Mouse (Mus musculus) adrenal gland, adult (tissue): ENCODE data around the gene Stk32b.
A peak's percentile ranks its signal among the peaks of the same experiment; 100 is the strongest.

Source experiments
- DNase-seq, 2 experiments: peaks; one replicate each; pipeline ENCODE4 v3.0.0; 2022 to 2023; ENCODE audit warnings: low spot score in 1 of 2; ENCODE audit not compliant: inconsistent age in 2 of 2

The Stk32b gene

DNA sequence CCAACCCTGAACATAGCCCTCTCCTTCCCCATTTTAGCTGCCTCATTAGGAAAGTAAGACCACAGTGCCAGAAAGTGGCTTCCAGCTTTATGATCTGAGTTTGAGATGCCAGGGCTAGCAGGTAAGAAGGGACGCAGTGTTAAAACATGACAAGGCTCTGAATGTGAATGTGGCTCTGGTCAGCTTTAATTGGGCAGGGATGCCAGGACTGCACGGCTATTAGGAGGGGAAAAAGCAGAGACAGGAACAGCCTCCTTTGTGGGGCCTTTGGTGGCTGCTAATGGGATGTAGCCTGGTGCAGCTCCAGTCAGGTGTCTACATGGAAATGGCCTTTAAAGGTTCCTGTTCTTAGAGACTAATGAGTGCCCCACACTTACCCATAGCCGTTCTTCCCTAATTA is 52.0 kb downstream of the Stk32b start:
- DNase-seq, result no peak

DNA sequence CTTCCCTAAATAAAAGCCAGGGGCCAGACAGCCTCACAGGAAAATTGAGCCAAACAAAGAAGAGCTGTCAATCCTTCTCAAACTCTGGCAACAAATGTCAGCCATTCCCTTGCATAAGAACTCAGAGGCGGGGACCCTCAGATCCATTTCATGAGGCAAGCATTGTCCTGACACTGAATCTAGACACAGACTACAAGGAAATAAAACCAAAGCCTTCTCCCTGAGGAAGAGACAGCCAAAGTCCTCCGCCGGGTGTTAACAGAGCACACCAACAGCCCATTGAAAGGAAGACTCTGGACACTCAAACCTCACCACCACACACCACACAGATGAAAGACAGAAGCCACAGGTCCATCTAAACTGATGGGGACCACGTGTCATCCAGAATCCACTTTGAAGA is 57.8 kb downstream of the Stk32b start:
- no peak for DNase-seq

DNA sequence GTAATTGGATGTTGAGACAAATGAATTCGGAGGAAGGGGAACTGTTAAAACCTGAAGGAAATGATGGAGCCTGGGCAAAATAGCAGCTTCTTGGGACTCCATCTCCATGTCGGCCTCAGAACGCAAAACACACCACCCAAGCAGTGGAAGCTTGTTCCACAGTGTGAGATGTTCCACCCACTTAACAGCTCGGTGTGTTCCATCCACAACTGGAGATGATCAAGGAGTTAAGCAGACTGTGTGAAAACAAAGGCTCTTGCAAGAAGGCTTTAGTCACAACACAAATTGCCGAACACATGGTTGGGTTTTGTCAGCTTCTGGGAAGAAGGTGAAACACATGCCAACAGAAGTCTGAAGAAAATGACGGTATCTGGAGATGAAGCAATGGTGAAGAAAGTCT is 59.2 kb downstream of the Stk32b start:
- no peak for DNase-seq

DNA sequence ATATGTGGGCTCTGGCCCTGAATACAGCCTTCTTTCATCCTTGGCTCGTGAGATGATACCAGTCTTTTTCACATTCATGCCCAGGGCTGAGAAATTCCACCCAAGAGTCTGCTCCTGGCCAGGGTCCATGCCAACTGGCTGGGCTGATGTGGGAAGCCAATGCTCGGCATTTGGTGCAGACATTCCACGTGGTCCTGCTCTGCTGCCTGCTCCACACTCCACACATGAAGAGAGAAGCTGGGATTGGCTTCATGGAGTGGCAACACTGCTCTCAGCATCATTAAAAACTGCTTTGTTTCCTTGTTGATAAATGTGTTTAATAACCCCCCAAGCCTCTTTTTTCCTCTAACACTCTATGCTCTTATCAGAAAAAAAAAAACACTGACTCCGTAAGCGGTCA is 61.8 kb downstream of the Stk32b start:
- DNase-seq, result no peak

DNA sequence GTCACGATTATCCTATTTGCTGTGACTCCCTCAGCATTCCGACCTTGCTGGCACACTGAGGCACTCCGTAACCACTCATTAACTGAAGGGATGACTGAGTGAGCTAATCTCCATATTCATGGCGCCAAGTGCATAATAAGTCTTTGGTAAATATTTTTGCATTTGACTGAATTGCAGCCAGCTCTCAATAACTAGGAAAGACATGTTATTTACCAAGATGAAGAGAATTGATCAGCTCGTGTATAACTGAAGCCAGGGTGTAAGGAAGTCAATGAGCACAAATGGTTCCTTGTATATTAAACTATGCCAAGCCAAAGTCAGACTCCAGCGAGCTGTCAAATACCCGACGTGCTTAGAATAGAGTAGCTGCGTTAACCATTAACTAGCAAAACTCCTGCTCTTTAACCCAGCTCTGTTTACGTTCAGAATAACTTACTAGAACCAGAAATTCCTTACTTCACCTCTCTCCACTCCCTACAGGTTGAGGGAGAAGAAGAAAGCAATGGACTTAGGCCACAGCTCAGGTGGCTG is 66.2 kb downstream of the Stk32b start:
- no peak for DNase-seq

DNA sequence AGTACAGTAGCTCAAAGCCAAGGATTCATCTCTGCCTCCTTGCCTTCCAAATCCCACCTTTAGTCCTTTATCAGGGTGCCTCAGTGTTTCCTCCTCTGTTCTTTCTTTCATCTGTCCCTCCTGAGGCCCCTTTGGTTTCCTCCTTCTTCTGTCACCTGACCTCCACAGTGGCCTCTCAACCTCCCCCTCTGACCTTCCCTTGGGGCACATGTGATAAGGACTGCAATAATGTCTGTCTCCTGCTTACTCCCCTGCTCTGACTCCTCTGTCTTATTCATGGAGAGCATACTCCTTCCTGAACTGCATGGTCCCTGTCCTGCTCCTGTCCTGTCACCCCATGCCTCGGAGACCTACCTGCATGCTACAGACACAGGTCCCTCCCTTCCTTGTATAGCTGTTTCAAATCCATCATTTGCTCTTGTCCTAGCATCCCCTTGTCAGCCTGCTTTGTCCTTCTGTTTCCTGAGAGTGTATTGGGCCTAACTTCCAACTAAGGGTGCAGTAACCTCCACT is 66.8 kb downstream of the Stk32b start:
- DNase-seq, result no peak

DNA sequence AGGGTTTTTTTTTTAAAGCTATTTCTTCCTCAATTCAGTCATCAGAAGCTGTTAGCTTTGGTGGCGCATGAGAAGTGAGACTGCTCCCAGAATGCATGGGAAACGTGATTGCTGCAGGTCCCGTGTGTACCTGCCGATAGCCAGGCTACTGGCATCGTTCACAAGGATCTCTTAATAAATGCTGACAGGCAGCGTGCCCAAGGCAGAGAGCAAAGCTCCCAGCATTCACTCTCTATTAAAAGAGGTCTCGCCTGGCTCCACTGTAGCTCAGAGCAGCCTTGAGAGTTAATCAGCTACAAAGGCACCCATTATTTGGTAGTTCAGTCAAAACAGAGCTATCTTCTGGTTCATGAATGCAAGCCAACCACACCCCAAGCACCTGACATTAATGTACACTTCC is 72.9 kb downstream of the Stk32b start:
- no peak for DNase-seq

DNA sequence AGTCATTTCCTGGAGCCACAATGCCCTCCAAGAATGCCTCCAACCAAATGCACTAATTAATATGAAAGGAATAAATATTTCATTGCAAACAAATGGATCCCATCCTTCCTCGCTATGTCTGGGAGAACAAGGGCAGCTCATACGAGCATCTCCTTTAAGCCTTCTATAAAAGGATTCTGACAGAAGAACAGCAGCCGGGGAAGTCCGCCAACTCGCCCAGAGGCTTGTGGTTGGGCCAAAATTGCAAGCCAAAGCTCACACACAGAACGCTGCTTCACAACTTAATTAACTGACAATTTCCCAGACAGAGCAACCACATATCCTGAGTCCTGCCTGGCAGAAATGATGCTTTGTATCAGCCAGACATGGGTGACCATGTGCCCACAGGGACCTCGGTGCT is 74.5 kb downstream of the Stk32b start:
- DNase-seq, result no peak

DNA sequence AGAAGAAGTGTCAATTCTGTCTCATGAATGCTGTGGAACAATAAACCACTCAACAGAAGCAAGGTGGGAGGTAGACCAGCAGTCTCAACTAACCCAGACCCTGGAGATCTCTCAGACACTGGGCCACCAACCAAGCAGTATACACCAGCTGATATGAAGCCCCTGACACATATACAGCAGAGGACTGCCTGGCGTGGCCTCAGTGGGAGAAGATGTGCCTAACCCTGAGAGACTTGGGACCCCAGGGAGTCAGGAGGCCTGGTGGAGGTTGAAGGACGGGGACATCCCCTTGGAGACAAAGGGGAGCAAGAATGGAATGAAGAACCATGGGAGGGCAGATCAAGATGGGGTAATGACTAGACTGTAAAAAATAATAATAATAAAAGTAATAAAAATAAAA is 82.2 kb downstream of the Stk32b start:
- no peak for DNase-seq

DNA sequence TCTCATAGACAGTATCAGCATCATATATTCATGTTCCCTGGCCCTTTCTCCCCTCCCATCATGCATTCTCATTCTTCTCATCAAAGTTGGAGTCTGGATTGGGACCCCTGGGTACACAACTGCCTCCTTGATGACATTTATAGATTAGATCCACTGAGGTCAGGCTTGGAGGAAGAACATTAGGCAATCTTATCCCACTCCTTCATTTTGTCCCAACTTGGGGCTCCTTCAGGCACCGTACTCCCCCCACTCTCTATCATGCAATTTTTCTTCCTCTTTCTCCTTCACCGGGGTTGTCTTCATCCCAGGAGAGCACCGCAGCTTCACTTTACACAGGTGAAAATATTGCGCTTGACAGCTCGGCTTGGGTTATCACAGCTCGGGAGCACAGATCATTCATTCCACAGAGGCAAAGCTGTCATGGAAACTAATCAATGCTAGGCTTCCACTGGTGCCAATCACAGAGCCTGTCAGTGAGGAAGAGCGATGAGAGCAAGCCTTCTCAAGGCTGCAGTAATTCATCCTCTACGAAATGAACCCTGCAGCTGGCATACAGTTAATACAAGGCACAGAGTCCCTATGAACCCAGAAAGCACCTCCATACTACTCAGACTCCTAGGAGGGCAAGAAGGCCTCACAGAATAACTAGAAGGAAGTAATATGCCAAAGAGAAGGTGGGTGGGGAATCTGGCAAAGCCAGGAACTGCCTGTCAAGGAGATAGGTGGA is 89.4 kb downstream of the Stk32b start:
- no peak for DNase-seq

DNA sequence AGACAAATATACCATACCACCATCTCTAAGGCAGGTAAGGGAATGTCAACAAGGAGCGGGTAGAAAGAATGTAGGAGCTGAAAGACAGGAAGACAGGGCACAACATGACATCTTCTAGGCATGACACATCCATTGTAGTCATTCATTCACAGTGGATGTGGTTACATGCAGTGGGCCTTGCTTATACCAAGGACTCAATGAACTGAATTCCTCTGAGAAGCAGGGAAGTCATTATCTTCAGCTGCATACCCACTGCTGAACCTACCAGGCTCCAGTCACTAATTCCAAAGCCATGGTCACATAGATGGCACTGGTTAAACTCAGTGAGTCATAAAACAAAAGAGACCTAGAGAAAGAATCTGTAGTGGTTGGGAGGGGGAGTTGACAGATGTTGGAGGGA is 105.1 kb downstream of the Stk32b start:
- DNase-seq, result no peak

DNA sequence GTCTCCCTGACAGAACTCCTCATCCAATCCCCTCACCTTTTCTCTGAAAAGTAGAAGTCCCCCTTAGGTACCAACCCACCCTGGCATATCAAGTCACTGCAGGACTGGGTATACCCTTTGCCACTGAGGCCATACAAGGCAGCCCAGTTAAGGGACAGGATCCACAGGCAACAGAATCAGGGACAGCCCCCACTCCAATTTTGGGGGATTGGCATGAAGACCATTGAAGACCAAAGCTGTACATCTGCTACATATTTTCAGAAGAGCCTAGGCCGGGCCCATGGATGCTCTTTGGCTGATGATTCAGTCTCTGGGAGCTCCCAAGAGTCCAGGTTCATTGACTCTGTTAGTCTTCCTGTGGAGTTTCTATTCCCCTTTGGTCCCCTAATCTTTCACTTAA is 117.4 kb downstream of the Stk32b start:
- DNase-seq, result no peak

DNA sequence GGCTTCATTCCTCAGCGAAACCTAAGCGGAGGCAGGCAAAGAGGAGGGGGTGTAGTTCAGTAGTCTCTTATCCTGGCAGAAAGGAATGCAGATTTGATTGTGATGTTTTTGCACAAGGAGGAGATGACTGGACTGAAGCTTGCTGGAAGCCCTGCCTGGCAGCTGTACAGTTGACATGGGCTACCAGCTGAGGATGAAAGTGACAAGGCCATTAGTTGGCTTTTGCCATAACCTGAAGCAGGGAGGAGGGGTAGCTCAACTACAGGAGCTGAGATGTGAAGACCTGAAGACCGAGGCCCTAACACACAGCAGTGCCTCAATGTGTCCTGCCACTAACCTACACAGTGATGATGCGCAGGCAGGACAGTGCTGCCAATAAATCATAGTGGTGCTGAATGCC is 118.7 kb downstream of the Stk32b start:
- no peak for DNase-seq

DNA sequence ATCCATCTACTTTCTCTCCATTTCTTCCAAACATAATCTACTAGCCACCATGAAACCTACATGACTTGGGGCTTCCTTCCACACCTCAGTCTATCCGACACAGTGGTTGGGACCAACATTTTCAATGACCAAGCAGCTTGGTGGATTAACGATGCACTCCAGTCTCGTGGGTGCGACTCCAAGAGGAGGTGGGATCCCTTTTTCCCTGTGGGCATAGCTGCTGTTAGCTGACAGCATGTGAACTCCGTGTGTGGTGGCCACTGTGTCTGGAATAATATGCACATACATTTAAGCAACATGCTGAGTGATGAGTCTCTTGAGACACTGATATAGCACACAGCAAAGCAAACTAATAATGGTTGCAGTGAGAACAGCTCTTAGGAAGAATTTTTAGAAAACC is 124.6 kb downstream of the Stk32b start:
- DNase-seq, result no peak

DNA sequence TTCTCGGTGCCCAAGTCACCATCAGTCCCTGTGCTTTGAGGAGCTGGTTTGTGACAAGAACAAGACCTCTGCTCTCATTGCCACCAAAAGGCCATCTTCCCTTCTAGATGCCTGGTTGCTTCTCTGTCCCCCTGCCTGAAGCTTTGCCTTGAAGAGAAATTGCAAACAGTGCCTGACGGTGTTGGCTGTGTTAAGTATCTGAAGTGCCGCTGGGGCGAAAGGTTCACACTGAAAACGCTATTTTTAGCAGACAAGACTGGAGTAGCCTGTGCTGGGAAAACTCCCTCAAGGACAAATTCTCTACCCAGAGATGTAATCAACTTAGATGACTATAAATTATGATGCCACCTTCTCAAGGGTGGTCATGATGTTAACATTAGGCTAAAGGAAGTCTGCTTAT is 129.1 kb downstream of the Stk32b start:
- no peak for DNase-seq

DNA sequence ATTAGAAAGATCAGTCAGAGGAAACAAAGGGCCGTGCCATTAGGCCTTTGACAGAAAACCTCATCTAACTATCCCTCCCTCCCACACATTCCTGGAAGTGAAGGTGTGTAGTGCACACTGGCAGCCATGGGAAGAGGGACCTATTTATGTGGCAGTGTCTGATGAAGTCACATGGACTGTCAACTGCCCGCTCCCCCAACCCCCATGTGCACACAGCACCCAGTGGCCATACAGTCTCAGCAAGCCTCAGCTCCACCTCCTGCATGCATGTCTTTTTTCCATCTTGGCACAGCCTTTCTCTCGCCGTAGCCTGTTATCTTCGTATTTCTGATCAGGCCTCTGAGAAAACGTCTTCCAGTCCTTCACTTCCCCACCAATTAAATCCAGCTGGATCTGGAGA is 130.9 kb downstream of the Stk32b start:
- no peak for DNase-seq

DNA sequence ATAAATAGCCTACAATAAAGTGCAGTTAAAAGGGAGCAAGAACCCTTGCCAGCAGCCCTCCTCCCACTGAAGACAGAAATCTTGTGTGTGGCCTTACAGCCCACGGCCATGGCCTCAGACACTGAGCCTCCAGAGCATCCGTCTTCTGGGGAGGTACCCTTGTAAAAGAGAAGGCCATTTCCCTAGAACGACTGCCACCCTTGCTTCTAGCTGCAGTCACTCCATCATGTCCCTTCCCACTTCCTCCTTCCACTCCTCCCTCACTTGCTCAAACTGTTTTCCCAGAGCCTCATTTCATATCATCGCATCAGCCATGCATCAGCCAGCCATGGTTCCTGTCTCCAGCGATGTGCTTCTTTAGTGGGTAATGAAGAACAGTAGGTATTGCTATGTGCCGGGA is 141.5 kb downstream of the Stk32b start:
- DNase-seq, result no peak

DNA sequence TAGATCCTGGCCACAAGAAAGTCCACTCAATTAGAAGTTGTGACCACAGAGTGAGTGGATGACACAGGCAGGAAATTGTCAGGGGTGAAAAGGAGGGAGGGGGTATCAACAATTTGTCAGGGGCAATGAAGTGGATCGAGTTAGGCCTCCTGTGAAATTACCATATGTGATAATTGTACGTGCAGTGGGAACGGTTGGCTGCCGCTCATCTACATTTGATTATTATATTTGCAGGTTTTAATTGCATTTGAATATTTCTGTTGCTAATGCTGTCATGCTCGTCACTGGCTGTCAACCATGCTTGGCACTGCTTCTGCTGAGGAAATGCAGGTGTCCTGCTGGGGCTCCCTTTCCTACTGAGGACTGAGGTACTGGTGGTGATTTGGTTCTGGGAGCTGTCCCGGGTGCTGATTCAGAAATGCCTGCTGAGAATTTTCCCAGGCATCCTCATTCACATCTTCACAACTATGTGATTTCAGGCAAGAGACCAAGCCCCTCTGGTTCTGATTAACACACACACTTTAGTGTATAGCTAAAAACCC is 159.6 kb downstream of the Stk32b start:
- DNase-seq, result peak; percentile 9 to 20

DNA sequence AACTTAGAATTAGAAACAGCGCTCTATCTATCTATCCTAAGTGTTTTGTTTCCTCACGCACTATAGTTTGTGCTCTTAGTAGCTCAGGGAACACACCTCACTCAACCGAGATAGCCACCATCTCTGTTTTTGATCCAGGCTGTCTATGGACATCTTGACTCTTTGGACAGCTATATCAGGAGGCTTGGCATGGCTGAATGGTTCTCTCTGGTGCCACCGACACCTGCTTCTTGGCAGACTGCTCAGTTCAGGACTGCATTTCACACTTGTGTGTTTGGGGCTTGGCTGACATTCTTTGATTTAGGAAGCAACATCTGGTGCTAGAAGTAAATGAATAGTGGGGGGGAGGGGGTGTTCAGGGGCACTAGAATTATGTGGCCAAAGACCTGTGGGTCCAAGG is 162.7 kb downstream of the Stk32b start:
- DNase-seq, result no peak

DNA sequence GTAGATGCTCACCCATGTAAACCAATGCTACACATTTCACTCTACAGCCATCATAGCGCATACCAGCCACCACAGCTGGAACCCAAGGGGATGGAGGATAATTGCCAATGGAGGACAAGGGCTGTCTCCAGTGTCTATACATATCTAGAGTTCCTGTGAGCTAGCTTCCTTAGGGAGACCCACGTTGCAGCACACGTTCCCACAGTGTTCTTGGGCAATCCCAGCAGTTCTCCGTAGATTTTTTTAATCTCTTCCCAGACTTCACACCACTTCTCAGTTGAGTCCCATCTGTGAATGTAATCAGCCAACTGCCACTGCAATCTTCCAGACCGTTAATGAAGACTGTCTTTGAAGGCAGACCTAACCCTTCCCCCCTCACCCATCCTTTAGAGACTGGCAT is 165.3 kb downstream of the Stk32b start:
- DNase-seq, result no peak

DNA sequence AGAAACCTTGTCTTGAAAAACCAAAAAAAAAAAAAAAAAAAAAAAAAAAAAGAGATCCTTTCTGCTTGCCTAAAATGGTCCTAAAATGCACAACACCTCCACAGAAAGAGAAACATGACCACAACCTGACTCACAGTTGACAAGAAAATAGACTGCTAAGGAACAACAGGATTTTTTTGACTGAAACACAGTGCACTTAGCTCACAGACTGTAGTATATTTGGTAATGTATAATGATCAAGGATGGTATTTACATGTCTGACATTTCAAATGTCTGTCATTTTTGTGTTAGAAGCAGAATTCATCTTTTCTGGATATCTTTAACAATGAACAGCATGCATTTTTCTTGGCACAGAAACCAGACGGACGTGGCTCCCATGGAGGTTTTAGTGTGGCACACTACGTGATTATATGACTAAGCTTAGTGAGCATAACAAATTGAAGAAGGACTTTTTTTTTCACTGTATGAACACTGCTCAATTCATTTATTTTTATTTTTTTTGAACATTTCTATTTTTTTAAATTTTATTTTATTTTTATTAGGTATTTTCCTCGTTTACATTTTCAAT is 181.2 kb downstream of the Stk32b start:
- DNase-seq, result no peak

DNA sequence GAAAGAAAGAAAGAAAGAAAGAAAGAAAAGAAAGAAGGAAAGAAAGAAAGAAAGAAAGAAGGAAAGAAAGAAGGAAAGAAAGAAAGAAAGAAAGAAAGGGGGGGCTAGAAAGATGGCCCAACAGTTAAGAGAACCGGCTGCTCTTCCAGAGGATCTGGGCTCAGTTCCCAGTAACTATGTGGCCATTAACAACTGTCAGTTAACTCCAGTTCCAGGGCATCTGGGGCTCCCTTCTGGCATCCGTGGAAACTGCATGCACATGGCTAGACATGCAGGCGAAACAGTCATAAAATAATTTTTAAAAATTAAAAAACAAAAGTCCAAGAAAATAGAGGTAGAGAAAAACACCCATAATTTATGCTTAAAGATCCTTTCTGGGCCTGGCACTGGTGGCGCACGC is 181.7 kb downstream of the Stk32b start:
- DNase-seq, result no peak

DNA sequence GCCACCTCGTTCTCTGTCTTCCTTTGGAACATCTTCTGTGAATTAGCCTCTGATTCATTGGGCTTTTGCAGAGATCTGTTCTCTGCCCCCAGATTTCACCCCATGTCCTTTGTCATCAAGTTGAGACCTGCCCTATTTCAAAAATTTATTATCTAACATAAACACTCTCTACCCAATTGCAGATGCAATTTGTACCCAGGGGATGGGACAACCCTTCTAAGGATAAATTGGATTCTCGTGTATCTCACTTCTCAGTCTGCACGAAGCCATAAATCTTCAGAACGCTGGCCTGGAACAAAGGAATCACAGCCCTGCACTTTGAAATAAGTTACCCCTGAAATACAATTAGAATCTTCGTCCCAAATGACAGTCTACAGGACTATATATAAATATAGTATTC is 191.6 kb downstream of the Stk32b start:
- no peak for DNase-seq
